Mouse (Mus musculus) spleen, postnatal 36 days (tissue): ENCODE data around the gene Armc9.

ENCODE experiments used
- DNase-seq, 2 experiments: peaks; one replicate each; pipeline ENCODE4 v3.0.0; 2022; ENCODE audit warnings: low spot score in 2 of 2, mixed read lengths in 1 of 2

Gene Armc9

GRCm38 (mm10) chr1:86174602-86175001, 20.0 kb downstream of the Armc9 start:
- DNase-seq, result no peak

GRCm38 (mm10) chr1:86176066-86176465, 21.5 kb downstream of the Armc9 start:
- DNase-seq, result no peak

DNA sequence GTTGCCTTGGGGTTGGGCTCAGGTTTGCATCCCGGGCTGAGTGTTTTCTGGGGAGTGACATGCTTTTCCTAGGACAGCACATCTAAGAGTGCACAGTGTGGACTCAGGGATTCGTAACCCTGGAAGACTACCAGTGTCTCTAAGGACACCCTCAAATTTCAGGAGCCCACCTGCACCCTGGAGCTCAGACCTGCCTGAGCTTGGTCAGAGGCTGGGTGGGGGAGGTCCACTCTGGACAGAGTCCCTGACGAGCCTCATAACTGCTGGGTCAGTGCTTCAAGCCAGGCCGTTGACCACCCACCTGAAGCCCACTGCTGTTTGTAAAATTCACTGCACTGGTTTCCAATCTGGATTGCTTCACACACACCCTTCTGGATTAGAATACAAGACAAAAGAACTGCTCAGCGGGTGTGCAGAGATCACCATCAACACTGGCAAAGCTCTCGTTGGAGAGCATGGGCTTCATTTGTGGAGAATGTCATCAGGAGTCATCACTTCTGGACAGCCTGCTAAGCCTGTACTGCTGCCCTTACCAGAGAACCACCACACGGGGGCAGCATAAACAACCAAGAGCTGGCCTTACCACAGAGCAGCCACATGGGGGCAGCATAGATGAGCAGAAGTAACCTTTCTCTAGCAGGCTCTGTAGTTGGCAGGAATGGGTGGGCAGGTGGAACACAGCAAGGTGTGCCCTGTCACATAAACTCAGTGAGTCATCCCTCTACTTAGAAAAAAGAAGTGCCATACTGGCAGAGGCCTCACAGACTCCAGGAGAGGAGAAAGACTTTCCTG, 24.1 kb downstream of the Armc9 start:
- DNase-seq, result peak; percentile 72 to 77

- no peak for DNase-seq
Observed at GRCm38 (mm10) chr1:86182004-86182709, 27.6 kb downstream of the Armc9 start.

- no peak for DNase-seq
Observed at GRCm38 (mm10) chr1:86183577-86184263, 29.1 kb downstream of the Armc9 start.

GRCm38 (mm10) chr1:86186762-86187161, 32.2 kb downstream of the Armc9 start:
- DNase-seq, result no peak

GRCm38 (mm10) chr1:86187856-86188255, 33.3 kb downstream of the Armc9 start:
- no peak for DNase-seq

DNA sequence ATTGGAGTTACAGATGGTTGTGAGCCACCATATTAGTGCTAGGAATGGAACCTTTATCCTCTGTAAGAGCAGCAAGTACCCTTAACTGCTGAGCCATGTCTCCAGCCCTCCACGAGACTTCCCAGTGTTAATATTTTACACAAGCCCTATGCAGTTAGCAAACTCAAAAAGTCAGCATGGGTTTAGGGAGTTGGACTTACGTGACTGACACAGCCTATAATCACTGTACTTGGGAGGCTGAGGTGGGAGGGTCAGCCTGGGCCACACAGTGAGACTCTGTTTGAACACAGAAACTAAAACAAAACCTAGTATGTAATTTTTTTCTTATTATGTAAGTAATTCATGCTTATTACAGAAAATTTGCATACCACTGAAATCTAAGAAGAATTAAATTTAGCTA, 33.7 kb downstream of the Armc9 start:
- no peak for DNase-seq

- peak; percentile 32 to 35 for DNase-seq
Observed at GRCm38 (mm10) chr1:86189034-86189702, 34.6 kb downstream of the Armc9 start.

- DNase-seq, result no peak
Observed at GRCm38 (mm10) chr1:86190843-86191242, 36.3 kb downstream of the Armc9 start.

DNA sequence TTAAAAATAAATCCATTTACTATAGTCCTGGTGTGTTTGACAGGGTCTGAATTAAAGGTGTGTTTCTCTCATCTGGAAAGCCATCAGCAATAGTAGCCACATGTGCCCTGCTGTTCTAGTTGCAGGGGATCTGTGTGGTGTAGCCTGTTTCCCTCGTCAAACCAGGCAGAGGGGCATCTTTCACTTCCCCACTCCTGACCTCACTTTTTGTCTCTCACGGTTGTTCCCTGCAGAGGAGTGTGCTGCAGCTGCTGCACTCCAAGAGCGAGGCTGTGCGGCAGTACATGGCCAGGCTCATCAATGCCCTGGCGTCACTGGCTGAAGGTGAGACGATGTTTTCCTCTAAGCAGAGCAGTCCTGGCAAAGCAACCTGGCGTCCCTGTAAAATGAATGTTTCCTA, 39.5 kb downstream of the Armc9 start:
- peak; percentile 28 to 40 for DNase-seq

DNA sequence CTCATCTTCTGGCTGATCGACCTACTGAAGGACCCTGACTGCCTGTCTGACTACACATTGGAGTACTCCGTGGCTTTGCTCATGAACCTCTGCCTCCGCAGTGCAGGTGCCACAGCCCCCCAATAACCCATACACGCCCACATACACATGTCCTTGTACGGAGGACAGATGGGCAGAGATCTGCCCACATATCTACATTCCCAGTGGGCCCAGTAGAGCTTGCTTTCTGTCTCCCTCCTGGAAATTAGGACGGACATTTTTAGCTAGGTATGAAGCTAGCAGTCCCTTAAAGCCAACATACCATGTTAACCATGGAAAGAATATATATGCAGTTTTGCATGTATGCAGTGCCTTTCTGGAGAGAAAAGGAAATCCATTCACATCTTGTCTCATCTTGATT, 43.7 kb downstream of the Armc9 start:
- no peak for DNase-seq

DNA sequence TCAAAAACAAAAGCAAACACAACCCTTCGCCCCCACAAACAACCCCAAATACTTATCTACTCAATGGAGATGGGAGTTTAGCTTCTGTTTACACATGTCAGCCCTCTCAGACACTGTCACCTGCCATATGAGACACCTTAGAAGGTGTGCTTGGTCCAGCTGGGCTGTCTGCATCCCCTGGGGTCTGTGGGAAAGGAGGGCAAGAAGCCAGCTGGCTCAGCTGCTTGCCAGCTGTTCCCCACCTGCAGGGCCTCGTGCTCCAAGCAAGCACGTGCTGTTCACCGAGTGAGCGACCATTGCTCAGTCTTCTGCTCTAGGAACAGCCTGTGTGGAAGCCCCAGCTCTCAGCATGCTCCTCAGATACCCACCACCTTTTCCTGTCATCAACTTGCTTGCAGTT, 44.4 kb downstream of the Armc9 start:
- DNase-seq, result no peak

GRCm38 (mm10) chr1:86201312-86201711, 46.7 kb downstream of the Armc9 start:
- DNase-seq, result no peak

DNA sequence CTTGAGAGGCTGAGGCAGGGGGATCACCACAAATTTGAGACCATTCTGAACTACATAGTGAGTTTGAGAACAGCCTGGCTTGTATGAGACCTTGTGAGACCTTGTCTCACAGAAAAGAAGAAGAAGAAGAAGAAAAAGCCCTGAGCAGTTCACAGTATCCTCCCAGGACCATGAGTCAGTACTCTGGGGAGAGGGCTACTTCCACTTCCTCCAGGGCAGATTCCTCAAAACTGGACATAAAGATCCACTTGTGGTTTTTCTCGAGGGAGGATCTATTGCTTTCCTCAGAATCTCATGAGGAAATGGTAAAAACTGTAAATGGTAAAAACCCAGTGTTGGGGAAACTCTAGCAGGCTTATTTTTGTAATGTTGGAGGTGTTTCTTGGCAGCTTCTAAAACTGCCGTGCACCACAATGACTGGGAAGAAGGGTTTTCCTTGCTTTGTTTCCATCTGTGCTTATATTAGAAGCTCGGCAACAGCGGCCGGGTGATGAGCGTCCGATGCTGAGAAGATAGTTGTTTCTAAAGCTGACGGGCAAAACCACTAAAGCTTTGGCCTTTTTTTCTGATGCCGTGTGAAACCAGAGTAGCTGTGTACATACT, 48.1 kb downstream of the Armc9 start:
- DNase-seq, result no peak

DNA sequence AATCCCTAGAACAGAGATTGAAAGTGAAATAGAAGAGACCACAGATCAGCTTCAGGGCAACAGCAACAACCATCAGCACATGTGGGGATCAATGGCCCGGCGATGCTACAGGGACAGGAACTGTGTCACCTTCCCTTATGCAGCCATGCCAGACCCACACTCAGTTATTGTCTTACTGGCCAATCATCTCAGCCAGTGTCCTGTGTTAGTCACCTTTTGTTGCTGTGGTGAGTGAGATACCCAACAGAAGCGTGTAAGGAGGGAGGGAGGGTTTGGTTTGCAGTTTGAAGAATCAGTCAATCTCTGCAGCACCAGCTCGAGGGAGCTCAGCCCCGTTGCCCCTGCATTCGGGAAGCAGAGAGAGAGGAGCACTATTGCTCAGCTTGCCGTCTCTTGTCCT, 56.1 kb downstream of the Armc9 start:
- no peak for DNase-seq

- no peak for DNase-seq
Observed at GRCm38 (mm10) chr1:86211498-86211897, 56.9 kb downstream of the Armc9 start.

GRCm38 (mm10) chr1:86212731-86213130, 58.2 kb downstream of the Armc9 start:
- no peak for DNase-seq

DNA sequence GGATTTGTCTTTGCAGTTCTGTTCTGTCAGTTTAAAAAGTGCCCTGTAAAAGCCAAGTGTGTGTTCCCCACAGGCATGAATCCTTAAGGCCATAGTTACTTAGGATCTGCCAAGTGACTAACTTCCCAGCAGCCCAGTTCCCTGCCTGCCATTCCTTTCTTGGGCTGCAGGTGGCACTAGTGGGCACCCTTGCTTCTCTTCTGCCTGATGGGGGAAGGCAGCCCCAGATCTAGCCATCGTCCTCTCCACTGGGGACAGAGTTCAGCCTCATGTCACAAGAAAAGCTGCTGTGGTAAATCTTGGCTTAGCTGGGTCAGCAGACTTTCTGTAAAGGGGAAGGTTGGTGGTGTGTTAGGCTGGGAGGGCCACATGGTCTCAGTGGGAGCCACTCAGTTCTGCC, 59.6 kb downstream of the Armc9 start:
- DNase-seq, result peak; percentile 75 to 81

DNA sequence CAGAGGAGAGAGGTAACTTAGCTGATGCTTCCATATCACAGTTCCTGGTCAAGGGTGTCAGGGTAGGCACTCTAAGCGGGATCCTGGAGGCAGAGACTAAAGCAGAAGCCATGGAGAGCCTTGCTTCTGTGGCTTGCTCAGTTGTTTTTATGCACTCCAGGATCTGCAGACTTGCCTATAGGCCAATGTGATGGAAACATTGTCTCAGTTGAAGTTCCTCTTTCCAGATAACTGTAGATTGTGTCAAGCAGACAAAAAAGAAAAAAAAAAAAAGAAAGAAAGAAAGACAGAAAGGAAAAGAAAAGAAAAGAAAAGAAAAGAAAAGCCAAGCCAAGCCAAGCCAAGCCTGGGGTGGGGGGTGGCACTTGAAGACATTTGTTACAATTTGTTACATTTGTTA, 60.7 kb downstream of the Armc9 start:
- peak; percentile 48 to 55 for DNase-seq

- peak; percentile 70 to 73 for DNase-seq
Observed at GRCm38 (mm10) chr1:86216412-86216811, 61.8 kb downstream of the Armc9 start.

GRCm38 (mm10) chr1:86217976-86218375, 63.4 kb downstream of the Armc9 start:
- DNase-seq, result no peak
